Mouse (Mus musculus): Measurements from ENCODE around the gene Cd3eap. TPM values are rescaled to one million over a fixed set of nuclear protein-coding genes. Genes with fewer than 3 reads are reported as not detected.

Cd3eap gene
- total and polyA plus RNA-seq, 2 experiments from 2014 or later = 12.4 to 17.9 TPM

- TF ChIP-seq CTCF (IDR thresholded peaks at IDR 0.05; ENCODE audit: low read depth) = no peak
Measured at GRCm38 (mm10) chr7:19311991-19312390, 47.3 kb downstream of the Cd3eap start.

GRCm38 (mm10) chr7:19309884-19310641 lies 49.2 kb downstream of the Cd3eap start, which contains the start of gene Fosb:
Fosb (minus strand) TSS chr7:19310051.
- Histone ChIP-seq H3K9ac (replicated peaks; ENCODE audit: low read length) (peak within 1 kb of the TSS; percentile 46), H3K9me3 (ENCODE audit: low read length) (no peaks in the 10 kb centered on the region), H3K36me3 (ENCODE audit: insufficient read depth, low read length) (no peaks in the 10 kb centered on the region), H3K27me3 (ENCODE audit: insufficient read depth, low read length) (peaks cover 20% of the 10 kb centered on the region), H3K4me1 (ENCODE audit: insufficient read depth, low read length) (no peaks in the 10 kb centered on the region), H3K4me2 (ENCODE audit: low read depth, low read length) (peak within 1 kb of the TSS; percentile 99), H3K4me3 (ENCODE audit: low read length) (peak within 1 kb of the TSS; percentile 64), H3K27ac (no peak within 1 kb of the TSS; the same call in 1 of the 2 replicates)
- ATAC-seq = peak; percentile 90
- DNase-seq (ENCODE audit: low spot score) = peak; percentile 98
- under 1% methylated on average over 49 of the region's 49 CpGs for WGBS
- TF ChIP-seq CTCF (IDR thresholded peaks at IDR 0.05; ENCODE audit: low read depth) = peak; percentile 58

More at GRCm38 (mm10) chr7:19311991-19312390, 47.3 kb downstream of the Cd3eap start:
- no peak overlapping the region for H3K4me3 ChIP-seq (ENCODE audit: low read length)
- no peaks in the 10 kb centered on the region for H3K9me3 ChIP-seq (ENCODE audit: low read length)
- H3K27me3 ChIP-seq (ENCODE audit: insufficient read depth, low read length) = peaks cover 2% of the 10 kb centered on the region; the same call in 1 of the 2 replicates
- 45% methylated on average over 4 of the region's 4 CpGs for WGBS
- ATAC-seq = no peak
- H3K4me2 ChIP-seq (ENCODE audit: low read depth, low read length) = no peak overlapping the region
- H3K4me1 ChIP-seq (ENCODE audit: insufficient read depth, low read length) = no peaks in the 10 kb centered on the region
- H3K9ac ChIP-seq (replicated peaks; ENCODE audit: low read length) = no peak overlapping the region
- H3K27ac ChIP-seq = no peak overlapping the region
- no peak for DNase-seq (ENCODE audit: low spot score)
- H3K36me3 ChIP-seq (ENCODE audit: insufficient read depth, low read length) = no peaks in the 10 kb centered on the region

GRCm38 (mm10) chr7:19309278-19309883 lies 49.9 kb downstream of the Cd3eap start:
- ATAC-seq (no peak), DNase-seq (ENCODE audit: low spot score) (no peak)
- H3K9ac ChIP-seq (replicated peaks; ENCODE audit: low read length) = peak overlapping the region; percentile 31; the same call in 1 of the 2 replicates
- WGBS = under 1% methylated on average over 48 of the region's 48 CpGs
- H3K4me1 ChIP-seq (ENCODE audit: insufficient read depth, low read length) = no peaks in the 10 kb centered on the region
- no peak overlapping the region; the same call in 1 of the 2 replicates for H3K27ac ChIP-seq
- H3K36me3 ChIP-seq (ENCODE audit: insufficient read depth, low read length) = no peaks in the 10 kb centered on the region
- no peak for TF ChIP-seq CTCF (IDR thresholded peaks at IDR 0.05; ENCODE audit: low read depth)
- peaks cover 20% of the 10 kb centered on the region for H3K27me3 ChIP-seq (ENCODE audit: insufficient read depth, low read length)
- H3K9me3 ChIP-seq (ENCODE audit: low read length) = no peaks in the 10 kb centered on the region
- peak overlapping the region; percentile 99 for H3K4me2 ChIP-seq (ENCODE audit: low read depth, low read length)
- H3K4me3 ChIP-seq (ENCODE audit: low read length) = peak overlapping the region; percentile 64

- Histone ChIP-seq H3K4me3 (ENCODE audit: low read length) (peak overlapping the region; percentile 64), H3K36me3 (ENCODE audit: insufficient read depth, low read length) (no peaks in the 10 kb centered on the region), H3K27me3 (ENCODE audit: insufficient read depth, low read length) (peaks cover 20% of the 10 kb centered on the region), H3K4me1 (ENCODE audit: insufficient read depth, low read length) (no peaks in the 10 kb centered on the region), H3K9me3 (ENCODE audit: low read length) (no peaks in the 10 kb centered on the region), H3K4me2 (ENCODE audit: low read depth, low read length) (peak overlapping the region; percentile 99), H3K9ac (replicated peaks; ENCODE audit: low read length) (peak overlapping the region; percentile 45), H3K27ac (peak overlapping the region; percentile 58; the same call in 1 of the 2 replicates)
- DNase-seq (ENCODE audit: low spot score) = peak; percentile 98
- peak; percentile 88 for ATAC-seq
- WGBS = under 1% methylated on average over 55 of the region's 58 CpGs
- peak; percentile 32 for TF ChIP-seq CTCF (IDR thresholded peaks at IDR 0.05; ENCODE audit: low read depth)
Measured at GRCm38 (mm10) chr7:19308454-19309277, 50.6 kb downstream of the Cd3eap start.

- ATAC-seq = peak; percentile 63
- Histone ChIP-seq H3K4me1 (ENCODE audit: insufficient read depth, low read length) (no peaks in the 10 kb centered on the region), H3K9ac (replicated peaks; ENCODE audit: low read length) (peak overlapping the region; percentile 45; the same call in 1 of the 2 replicates), H3K27me3 (ENCODE audit: insufficient read depth, low read length) (peaks cover 24% of the 10 kb centered on the region), H3K27ac (peak overlapping the region; percentile 58; the same call in 1 of the 2 replicates), H3K9me3 (ENCODE audit: low read length) (no peaks in the 10 kb centered on the region), H3K4me2 (ENCODE audit: low read depth, low read length) (peak overlapping the region; percentile 99), H3K36me3 (ENCODE audit: insufficient read depth, low read length) (no peaks in the 10 kb centered on the region), H3K4me3 (ENCODE audit: low read length) (peak overlapping the region; percentile 64)
- 3% methylated on average over 18 of the region's 18 CpGs for WGBS
- DNase-seq (ENCODE audit: low spot score) = peak; percentile 81
- no peak for TF ChIP-seq CTCF (IDR thresholded peaks at IDR 0.05; ENCODE audit: low read depth)
Measured at GRCm38 (mm10) chr7:19307739-19308453, 51.4 kb downstream of the Cd3eap start.

Data from hindbrain, postnatal 0 days (tissue).